Mouse (Mus musculus): ENCODE measurements around the gene Kcnk5. TPM values are rescaled to one million over a fixed set of nuclear protein-coding genes. Genes with fewer than 3 reads are reported as not detected.

Gene Kcnk5
- polyA plus RNA-seq, 1 experiment = 7.2 TPM

DNA sequence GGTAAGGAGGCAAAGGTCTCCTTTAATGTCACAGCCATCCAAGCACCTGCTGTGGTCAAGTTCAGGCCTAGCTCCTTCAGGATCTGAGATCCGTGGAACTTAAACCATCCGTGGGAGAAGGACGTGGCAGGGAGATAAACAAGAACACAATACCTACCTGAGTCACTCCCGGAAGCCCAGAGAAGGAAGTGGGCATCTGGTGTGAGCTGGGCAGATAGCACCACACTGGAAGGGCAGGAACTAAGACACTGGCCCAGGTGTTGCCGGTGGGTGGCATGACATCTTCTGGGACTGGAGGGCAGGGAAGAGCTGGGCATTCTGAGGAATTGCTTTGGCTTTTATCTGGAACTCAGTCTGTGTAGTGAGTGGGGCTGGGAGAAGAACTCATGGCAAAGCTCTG, 41.6 kb upstream of the Kcnk5 start:
- Histone ChIP-seq H3ac (ENCODE audit: control insufficient read depth, insufficient read length) (no peak overlapping the region), H3K36me3 (ENCODE audit: control insufficient read depth, insufficient read depth) (no peaks in the 10 kb centered on the region), H3K4me3 (no peak overlapping the region), H3K4me2 (ENCODE audit: low read depth) (no peak overlapping the region), H3K27me3 (ENCODE audit: control insufficient read depth, insufficient read depth, insufficient read length) (no peaks in the 10 kb centered on the region), H3K79me2 (ENCODE audit: control insufficient read depth, insufficient read depth) (no peaks in the 10 kb centered on the region)
- TF ChIP-seq MYOG (IDR thresholded peaks at IDR 0.05; ENCODE audit: control insufficient read depth in 1 of 3, insufficient read depth in 1 of 3, insufficient read length in 2 of 3, low read depth in 2 of 3) (no peak), MYOD1 (IDR thresholded peaks at IDR 0.05; ENCODE audit: control insufficient read depth in 1 of 3, insufficient read length in 2 of 3, low read depth in 2 of 3) (peak in 1 of 3 experiments; percentile 6), TCF12 (IDR thresholded peaks at IDR 0.05; ENCODE audit: insufficient read depth, poor library complexity, severe bottlenecking) (no peak)

DNA sequence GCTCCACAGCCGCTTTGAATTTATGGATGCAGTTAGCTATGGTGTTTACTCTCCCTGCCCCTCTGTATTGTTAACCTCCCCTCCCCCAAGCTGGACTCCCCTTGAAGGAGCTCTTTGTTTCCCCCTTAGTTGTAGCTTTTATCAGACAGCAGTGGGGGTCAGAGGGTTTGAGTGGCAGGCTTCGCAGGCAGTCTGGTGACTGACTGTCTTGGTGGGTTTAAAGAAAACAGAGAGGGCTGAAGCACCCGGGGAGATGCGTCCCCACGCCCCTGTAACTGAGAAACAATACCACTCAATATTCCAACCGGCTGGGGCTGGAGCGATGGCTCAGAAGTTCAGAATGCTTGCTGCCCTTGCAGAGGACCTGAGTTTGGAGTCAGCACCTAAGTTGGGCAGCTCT, 39.5 kb upstream of the Kcnk5 start:
- Histone ChIP-seq H3K79me2 (ENCODE audit: control insufficient read depth, insufficient read depth) (no peaks in the 10 kb centered on the region), H3K36me3 (ENCODE audit: control insufficient read depth, insufficient read depth) (no peaks in the 10 kb centered on the region), H3ac (ENCODE audit: control insufficient read depth, insufficient read length) (no peak overlapping the region), H3K27me3 (ENCODE audit: control insufficient read depth, insufficient read depth, insufficient read length) (no peaks in the 10 kb centered on the region), H3K4me3 (no peak overlapping the region), H3K4me2 (ENCODE audit: low read depth) (no peak overlapping the region)
- TF ChIP-seq REST (IDR thresholded peaks at IDR 0.05; ENCODE audit: insufficient read depth, insufficient read length) (no peak), MAX (IDR thresholded peaks at IDR 0.05; ENCODE audit: low read depth) (no peak), MYOG (IDR thresholded peaks at IDR 0.05; ENCODE audit: control insufficient read depth in 1 of 3, insufficient read depth in 1 of 3, insufficient read length in 2 of 3, low read depth in 2 of 3) (no peak), MYOD1 (IDR thresholded peaks at IDR 0.05; ENCODE audit: control insufficient read depth in 1 of 3, insufficient read length in 2 of 3, low read depth in 2 of 3) (no peak), CEBPB (IDR thresholded peaks at IDR 0.05; ENCODE audit: insufficient read depth, poor library complexity, severe bottlenecking) (no peak), E2F4 (IDR thresholded peaks at IDR 0.05; ENCODE audit: insufficient read depth) (no peak), TCF3 (IDR thresholded peaks at IDR 0.05; ENCODE audit: insufficient read length, low read depth) (no peak), POLR2AphosphoS2 (IDR thresholded peaks at IDR 0.05; ENCODE audit: insufficient read length, low read depth) (no peak), POLR2A (IDR thresholded peaks at IDR 0.05; ENCODE audit: insufficient read length, low read depth) (no peak), SRF (IDR thresholded peaks at IDR 0.05; ENCODE audit: control insufficient read depth, insufficient read length, low read depth) (no peak), USF1 (IDR thresholded peaks at IDR 0.05; ENCODE audit: low read depth) (no peak)

DNA sequence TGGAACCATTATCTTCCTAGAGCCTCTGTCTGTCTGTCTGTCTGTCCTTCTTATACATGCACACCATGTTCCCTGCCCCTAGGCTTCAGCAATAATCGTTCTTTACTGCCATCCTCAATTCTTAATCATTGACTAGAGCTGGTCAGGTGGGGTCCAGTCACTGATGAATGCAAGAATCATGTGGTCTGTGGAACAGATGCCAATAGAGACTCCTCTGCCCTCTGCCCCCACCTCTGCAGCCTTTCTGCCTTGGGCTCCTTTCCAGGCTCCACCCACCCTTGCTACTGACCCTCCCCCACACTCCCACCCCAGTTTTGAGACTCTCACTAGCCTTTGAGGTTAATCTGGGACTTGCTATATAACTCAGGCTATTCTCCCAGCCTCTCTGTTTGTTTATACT, 38.2 kb upstream of the Kcnk5 start:
- no peak overlapping the region for H3K4me2 ChIP-seq (ENCODE audit: low read depth)
- H3K36me3 ChIP-seq (ENCODE audit: control insufficient read depth, insufficient read depth) = no peaks in the 10 kb centered on the region
- H3ac ChIP-seq (ENCODE audit: control insufficient read depth, insufficient read length) = no peak overlapping the region
- no peaks in the 10 kb centered on the region for H3K79me2 ChIP-seq (ENCODE audit: control insufficient read depth, insufficient read depth)
- H3K27me3 ChIP-seq (ENCODE audit: control insufficient read depth, insufficient read depth, insufficient read length) = no peaks in the 10 kb centered on the region
- H3K4me3 ChIP-seq = no peak overlapping the region
- no peak for TF ChIP-seq CEBPB (IDR thresholded peaks at IDR 0.05; ENCODE audit: insufficient read depth, poor library complexity, severe bottlenecking)

DNA sequence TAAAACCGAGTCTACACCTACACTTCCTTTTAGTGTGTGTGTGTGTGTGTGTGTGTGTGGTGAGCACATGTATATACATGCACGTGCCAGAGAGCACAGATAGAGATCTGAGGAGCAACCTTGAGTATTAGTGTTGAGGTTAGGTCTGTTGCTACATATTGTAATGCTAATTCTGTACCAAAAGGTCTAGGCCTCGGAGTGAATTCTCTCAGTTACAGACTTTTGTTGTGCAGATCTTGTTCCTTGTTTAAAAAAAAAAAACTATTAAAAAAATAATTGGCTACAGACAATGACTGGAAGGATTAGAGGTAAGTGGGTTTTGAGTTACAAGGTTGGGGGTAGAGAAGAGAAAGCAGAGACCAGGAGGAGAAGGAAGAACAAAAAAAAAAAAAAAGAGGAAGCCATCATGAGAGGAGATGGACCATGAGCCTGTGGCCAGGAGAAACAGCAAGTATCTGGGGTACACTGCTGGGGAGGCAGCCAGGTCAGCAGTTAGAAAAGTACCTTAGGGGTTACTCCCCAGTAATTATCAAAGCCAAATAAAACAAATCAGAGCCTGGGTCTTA, 35.8 kb upstream of the Kcnk5 start:
- Histone ChIP-seq H3K27me3 (ENCODE audit: control insufficient read depth, insufficient read depth, insufficient read length) (no peaks in the 10 kb centered on the region), H3K36me3 (ENCODE audit: control insufficient read depth, insufficient read depth) (no peaks in the 10 kb centered on the region), H3K4me3 (no peak overlapping the region), H3ac (ENCODE audit: control insufficient read depth, insufficient read length) (no peak overlapping the region), H3K4me2 (ENCODE audit: low read depth) (no peak overlapping the region), H3K79me2 (ENCODE audit: control insufficient read depth, insufficient read depth) (no peaks in the 10 kb centered on the region)
- TF ChIP-seq MYOD1 (IDR thresholded peaks at IDR 0.05; ENCODE audit: control insufficient read depth in 1 of 3, insufficient read length in 2 of 3, low read depth in 2 of 3) = no peak
- no peak for TF ChIP-seq POLR2AphosphoS2 (IDR thresholded peaks at IDR 0.05; ENCODE audit: insufficient read length, low read depth)
- no peak for TF ChIP-seq POLR2A (IDR thresholded peaks at IDR 0.05; ENCODE audit: insufficient read length, low read depth)
- no peak for TF ChIP-seq CEBPB (IDR thresholded peaks at IDR 0.05; ENCODE audit: insufficient read depth, poor library complexity, severe bottlenecking)
- no peak for TF ChIP-seq TCF12 (IDR thresholded peaks at IDR 0.05; ENCODE audit: insufficient read depth, poor library complexity, severe bottlenecking)
- no peak for TF ChIP-seq MAX (IDR thresholded peaks at IDR 0.05; ENCODE audit: low read depth)
- no peak for TF ChIP-seq USF1 (IDR thresholded peaks at IDR 0.05; ENCODE audit: low read depth)
- no peak for TF ChIP-seq E2F4 (IDR thresholded peaks at IDR 0.05; ENCODE audit: insufficient read depth)
- no peak for TF ChIP-seq REST (IDR thresholded peaks at IDR 0.05; ENCODE audit: insufficient read depth, insufficient read length)
- no peak for TF ChIP-seq MYOG (IDR thresholded peaks at IDR 0.05; ENCODE audit: control insufficient read depth in 1 of 3, insufficient read depth in 1 of 3, insufficient read length in 2 of 3, low read depth in 2 of 3)
- no peak for TF ChIP-seq SRF (IDR thresholded peaks at IDR 0.05; ENCODE audit: control insufficient read depth, insufficient read length, low read depth)
- TF ChIP-seq TCF3 (IDR thresholded peaks at IDR 0.05; ENCODE audit: insufficient read length, low read depth) = no peak

DNA sequence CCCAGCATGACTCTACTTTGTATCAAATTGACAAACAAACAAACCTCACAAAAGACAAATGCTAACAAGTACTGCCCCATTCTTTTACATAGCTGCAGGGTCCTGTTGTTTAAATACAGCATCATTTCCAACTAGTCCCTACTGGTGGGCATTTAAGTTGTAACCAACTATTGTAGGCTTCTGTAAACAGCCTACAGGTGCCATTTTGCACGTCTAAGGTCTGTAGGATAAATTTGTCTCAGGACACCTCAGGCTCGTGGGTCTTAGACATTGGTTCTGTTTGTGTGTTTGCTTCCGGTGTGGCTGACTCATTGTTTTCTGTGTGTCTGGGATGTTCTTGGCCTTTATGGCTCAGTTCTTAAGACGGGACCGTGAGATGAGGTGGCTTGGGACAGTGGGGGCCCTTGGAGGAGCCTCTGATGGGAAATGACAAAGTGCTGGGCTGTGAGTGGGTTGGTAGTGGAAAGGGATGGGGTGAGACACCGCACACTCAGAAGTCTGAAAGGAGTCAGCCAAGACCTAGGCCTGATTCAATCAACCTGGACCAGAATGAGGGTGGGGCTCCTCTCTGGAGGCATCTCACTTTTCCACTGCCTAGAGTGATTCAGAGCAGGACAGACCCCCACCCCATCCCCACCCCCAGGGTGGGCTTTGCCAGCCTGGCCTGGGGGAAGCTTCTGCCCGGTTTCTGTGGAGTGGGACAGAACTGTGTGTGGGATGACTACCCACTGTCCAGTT, 35.1 kb upstream of the Kcnk5 start:
- no peaks in the 10 kb centered on the region for H3K36me3 ChIP-seq (ENCODE audit: control insufficient read depth, insufficient read depth)
- no peak overlapping the region for H3ac ChIP-seq (ENCODE audit: control insufficient read depth, insufficient read length)
- no peaks in the 10 kb centered on the region for H3K27me3 ChIP-seq (ENCODE audit: control insufficient read depth, insufficient read depth, insufficient read length)
- no peak for TF ChIP-seq CEBPB (IDR thresholded peaks at IDR 0.05; ENCODE audit: insufficient read depth, poor library complexity, severe bottlenecking)
- TF ChIP-seq POLR2AphosphoS2 (IDR thresholded peaks at IDR 0.05; ENCODE audit: insufficient read length, low read depth) = no peak
- TF ChIP-seq MYOD1 (IDR thresholded peaks at IDR 0.05; ENCODE audit: control insufficient read depth in 1 of 3, insufficient read length in 2 of 3, low read depth in 2 of 3) = no peak
- TF ChIP-seq USF1 (IDR thresholded peaks at IDR 0.05; ENCODE audit: low read depth) = no peak
- TF ChIP-seq E2F4 (IDR thresholded peaks at IDR 0.05; ENCODE audit: insufficient read depth) = no peak
- no peak for TF ChIP-seq TCF12 (IDR thresholded peaks at IDR 0.05; ENCODE audit: insufficient read depth, poor library complexity, severe bottlenecking)
- TF ChIP-seq TCF3 (IDR thresholded peaks at IDR 0.05; ENCODE audit: insufficient read length, low read depth) = no peak
- TF ChIP-seq MAX (IDR thresholded peaks at IDR 0.05; ENCODE audit: low read depth) = no peak
- no peak for TF ChIP-seq SRF (IDR thresholded peaks at IDR 0.05; ENCODE audit: control insufficient read depth, insufficient read length, low read depth)
- no peak for TF ChIP-seq MYOG (IDR thresholded peaks at IDR 0.05; ENCODE audit: control insufficient read depth in 1 of 3, insufficient read depth in 1 of 3, insufficient read length in 2 of 3, low read depth in 2 of 3)
- TF ChIP-seq REST (IDR thresholded peaks at IDR 0.05; ENCODE audit: insufficient read depth, insufficient read length) = no peak
- TF ChIP-seq POLR2A (IDR thresholded peaks at IDR 0.05; ENCODE audit: insufficient read length, low read depth) = no peak
- no peaks in the 10 kb centered on the region for H3K79me2 ChIP-seq (ENCODE audit: control insufficient read depth, insufficient read depth)
- H3K4me3 ChIP-seq = no peak overlapping the region
- H3K4me2 ChIP-seq (ENCODE audit: low read depth) = no peak overlapping the region

All from myocyte (in vitro differentiated cells).